Mouse (Mus musculus) intestine, embryonic 16.5 days (tissue): Measurements from ENCODE around the gene Tmem167. TPM values are rescaled to one million over a fixed set of nuclear protein-coding genes. Genes with fewer than 3 reads are reported as not detected.
"Not testable (repeated sequence)": the region's sequence is repeated elsewhere in the genome, so short reads cannot be mapped to it uniquely, and the experiment has no call there.

ENCODE experiments used
- ATAC-seq: fragments of 200-750 bp; cut with Nextera tagmentation; 2 replicates; pipeline ENCODE4 v1.8.0; 2017; ENCODE audit warnings: moderate TSS enrichment, moderate library complexity
- H3K27ac ChIP-seq: fragments of 300-500 bp; sonication (generic); 2 replicates; pipeline ENCODE4 v1.5.1; 2014; ENCODE audit warnings: mild to moderate bottlenecking, low read length
- H3K27me3 ChIP-seq: fragments of 300-500 bp; sonication (generic); replicated peaks from 2 replicates; pipeline ENCODE4 v1.6.1; 2014; ENCODE audit warnings: low read length, control low read depth, mixed read lengths; ENCODE audit not compliant: control insufficient read depth, insufficient read depth
- H3K36me3 ChIP-seq: fragments of 300-500 bp; sonication (generic); 2 replicates; pipeline ENCODE4 v1.6.1; 2014; ENCODE audit warnings: low read length, control low read depth; ENCODE audit not compliant: control insufficient read depth, insufficient read depth
- H3K4me1 ChIP-seq: fragments of 300-500 bp; sonication (generic); 2 replicates; pipeline ENCODE4 v1.6.1; 2014; ENCODE audit warnings: low read length, control low read depth, mixed read lengths; ENCODE audit not compliant: control insufficient read depth, insufficient read depth
- H3K4me2 ChIP-seq: fragments of 300-500 bp; sonication (generic); 2 replicates; pipeline ENCODE4 v1.6.1; 2014; ENCODE audit warnings: low read depth, low read length, control low read depth
- H3K4me3 ChIP-seq: fragments of 300-500 bp; sonication (generic); 2 replicates; pipeline ENCODE4 v1.5.1; 2014; ENCODE audit warnings: mild to moderate bottlenecking, low read length
- H3K9ac ChIP-seq: fragments of 300-500 bp; sonication (generic); 2 replicates; pipeline ENCODE4 v1.6.1; 2014; ENCODE audit warnings: low read depth, low read length
- H3K9me3 ChIP-seq: fragments of 300-500 bp; sonication (generic); 2 replicates; pipeline ENCODE4 v1.6.1; 2016; ENCODE audit warnings: low read length, control low read depth; ENCODE audit not compliant: control insufficient read depth
- WGBS: fragments of 180-500 bp; shearing (Covaris S2); extraction: QIAGEN DNeasy Blood & Tissue Kit; methylation state at CpG from one replicate; pipeline ENCODE4 v1.1.7; 2014; 5-methylcytosine and 5-hydroxymethylcytosine counted together
- polyA plus RNA-seq: library from polyadenylated mRNA; unstranded; fragments of >200 nt; fragmentation: Nextera tagmentation; extraction: Ambion mirVana; gene quantifications from 2 replicates; pipeline ENCODE4 v1.2.1, GENCODE M21; 2015

The Tmem167 gene
- 46.4 and 47.9 TPM in 2 replicates for polyA plus RNA-seq

DNA sequence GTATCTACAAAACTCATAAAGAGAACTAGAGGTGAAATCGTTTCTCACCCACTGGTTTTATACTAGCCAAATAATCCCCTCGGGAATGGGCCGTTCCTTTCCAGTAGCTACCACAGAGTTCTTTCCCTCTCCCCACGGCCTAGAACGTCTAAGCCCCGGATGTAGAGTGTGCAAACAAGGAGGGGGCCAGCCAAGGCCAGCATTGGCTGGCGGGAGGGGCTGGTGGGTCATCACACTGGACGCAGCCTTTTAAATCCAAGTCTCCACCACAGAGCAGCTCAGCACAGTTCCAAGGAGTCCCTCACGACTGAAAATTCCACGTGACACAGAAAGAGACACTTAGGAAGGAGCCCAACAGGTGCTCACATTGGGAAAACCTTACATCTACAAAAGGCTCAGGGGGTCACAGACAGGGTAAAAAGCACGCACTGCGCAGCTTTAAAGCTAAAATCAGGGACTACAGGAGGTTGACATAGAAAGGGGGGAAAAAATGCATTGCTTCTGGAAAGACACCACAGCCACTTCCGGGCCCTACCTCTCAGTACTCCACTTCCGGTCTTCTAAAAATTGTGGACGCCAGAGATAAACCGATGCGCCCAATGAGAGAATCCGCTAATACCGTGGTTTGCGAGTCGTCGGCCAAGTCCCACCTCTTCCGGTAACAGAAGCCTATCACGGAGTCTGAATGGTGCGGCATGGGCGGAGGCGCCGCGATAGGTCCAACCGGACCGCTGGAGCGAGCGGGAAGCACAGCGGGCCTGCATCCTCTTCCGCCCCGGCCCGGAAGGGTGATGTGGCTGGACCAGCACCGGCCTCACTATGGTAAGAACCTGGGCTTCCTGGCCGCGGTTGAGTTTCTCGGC lies at the start of gene Tmem167, which contains the start of gene Xrcc4:
Gene Tmem167 (plus strand): TSS at position 162 of the 863 bp plus-strand sequence.
Gene Xrcc4 (minus strand): TSS at position 647 of the 863 bp plus-strand sequence.
- peak within 1 kb of the TSS; percentile 83 for H3K27ac ChIP-seq
- no peaks in the 10 kb centered on the region for H3K9me3 ChIP-seq
- peak within 1 kb of the TSS; percentile 83 for H3K4me2 ChIP-seq
- H3K27me3 ChIP-seq, result no peaks in the 10 kb centered on the region
- H3K9ac ChIP-seq, result peak within 1 kb of the TSS; percentile 94
- ATAC-seq, result peak; percentile 100
- H3K4me3 ChIP-seq, result peak within 1 kb of the TSS; percentile 90
- 2% methylated on average over 41 of the region's 41 CpGs for WGBS
- H3K4me1 ChIP-seq, result no peaks in the 10 kb centered on the region
- H3K36me3 ChIP-seq, result no peaks in the 10 kb centered on the region

- Histone ChIP-seq H3K4me2 (no peak overlapping the region), H3K36me3 (no peaks in the 10 kb centered on the region), H3K27ac (no peak overlapping the region), H3K4me1 (no peaks in the 10 kb centered on the region), H3K9ac (no peak overlapping the region), H3K9me3 (no peaks in the 10 kb centered on the region), H3K4me3 (no peak overlapping the region), H3K27me3 (no peaks in the 10 kb centered on the region)
- WGBS, result 29% methylated on average over 2 of the region's 2 CpGs
- no peak for ATAC-seq
Observed at GRCm38 (mm10) chr13:90039613-90040012, 49.3 kb upstream of the Tmem167 start.

- 81% methylated on average over 6 of the region's 6 CpGs for WGBS
- no peak overlapping the region for H3K4me2 ChIP-seq
- H3K9me3 ChIP-seq, result no peaks in the 10 kb centered on the region
- H3K27me3 ChIP-seq, result no peaks in the 10 kb centered on the region
- no peak overlapping the region for H3K27ac ChIP-seq
- no peaks in the 10 kb centered on the region for H3K36me3 ChIP-seq
- H3K4me3 ChIP-seq, result no peak overlapping the region
- no peaks in the 10 kb centered on the region for H3K4me1 ChIP-seq
- ATAC-seq, result no peak
- H3K9ac ChIP-seq, result no peak overlapping the region
Observed at GRCm38 (mm10) chr13:90051735-90052134, 37.2 kb upstream of the Tmem167 start.

- no peak overlapping the region for H3K9ac ChIP-seq
- H3K36me3 ChIP-seq, result no peaks in the 10 kb centered on the region
- H3K4me3 ChIP-seq, result no peak overlapping the region
- no peak overlapping the region for H3K4me2 ChIP-seq
- WGBS, result 75% methylated on average over 3 of the region's 3 CpGs
- no peak for ATAC-seq
- no peaks in the 10 kb centered on the region for H3K27me3 ChIP-seq
- no peaks in the 10 kb centered on the region for H3K9me3 ChIP-seq
- H3K4me1 ChIP-seq, result no peaks in the 10 kb centered on the region
- H3K27ac ChIP-seq, result no peak overlapping the region
Observed at GRCm38 (mm10) chr13:90052408-90052807, 36.5 kb upstream of the Tmem167 start.

- no peaks in the 10 kb centered on the region for H3K4me1 ChIP-seq
- no peak overlapping the region for H3K9ac ChIP-seq
- ATAC-seq, result no peak
- H3K36me3 ChIP-seq, result no peaks in the 10 kb centered on the region
- no peak overlapping the region for H3K27ac ChIP-seq
- no peaks in the 10 kb centered on the region for H3K27me3 ChIP-seq
- no peaks in the 10 kb centered on the region for H3K9me3 ChIP-seq
- no peak overlapping the region for H3K4me2 ChIP-seq
- no peak overlapping the region for H3K4me3 ChIP-seq
- WGBS, result 86% methylated on average over 1 of the region's 1 CpGs
Observed at GRCm38 (mm10) chr13:90061877-90062276, 27.0 kb upstream of the Tmem167 start.

DNA sequence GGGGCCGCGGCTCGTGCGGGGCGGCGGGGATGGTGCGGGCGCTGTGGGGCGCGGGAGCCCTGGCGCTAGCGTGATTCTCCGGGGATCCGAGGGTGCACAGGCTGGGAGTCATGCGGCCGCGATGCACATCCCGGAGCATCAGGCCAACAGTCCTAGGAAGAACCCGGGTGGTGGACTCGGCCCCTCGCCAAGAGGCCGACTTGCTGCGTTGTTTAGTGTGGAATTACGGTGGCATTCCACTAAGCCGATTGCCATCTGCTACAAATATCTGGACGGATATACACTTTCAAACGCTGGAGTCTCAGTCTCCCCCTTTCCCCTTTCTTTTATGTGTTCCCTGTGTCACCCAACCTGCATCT lies 881 bp downstream of the Tmem167 start:
- H3K27ac ChIP-seq, result peak overlapping the region; percentile 82
- peak; percentile 76 for ATAC-seq
- H3K9me3 ChIP-seq, result no peaks in the 10 kb centered on the region
- no peaks in the 10 kb centered on the region for H3K4me1 ChIP-seq
- WGBS, result 0% methylated on average over 26 of the region's 27 CpGs
- peak overlapping the region; percentile 90 for H3K4me3 ChIP-seq
- no peaks in the 10 kb centered on the region for H3K36me3 ChIP-seq
- H3K27me3 ChIP-seq, result no peaks in the 10 kb centered on the region
- peak overlapping the region; percentile 94 for H3K9ac ChIP-seq
- H3K4me2 ChIP-seq, result peak overlapping the region; percentile 65

DNA sequence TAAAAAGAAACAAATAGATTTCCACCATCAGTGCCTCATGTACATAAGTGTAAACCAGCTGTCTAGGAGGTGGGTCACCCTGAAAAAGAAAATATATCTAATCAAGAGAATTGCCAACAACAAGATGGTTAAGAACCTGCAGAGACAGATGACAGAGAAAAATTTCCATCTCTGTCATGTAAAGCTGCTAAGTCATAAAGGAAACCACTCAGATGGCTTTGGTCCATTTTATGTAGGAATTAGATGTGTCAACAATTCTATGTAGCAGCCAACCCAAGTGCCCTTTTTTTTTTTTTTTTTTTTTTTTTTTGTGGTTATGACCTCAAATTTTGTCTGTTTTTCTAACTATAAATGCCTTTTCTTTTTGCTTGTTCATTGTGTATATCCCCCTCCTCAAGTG lies 12.6 kb downstream of the Tmem167 start:
- H3K27me3 ChIP-seq, result no peaks in the 10 kb centered on the region
- no peaks in the 10 kb centered on the region for H3K9me3 ChIP-seq
- H3K27ac ChIP-seq, result no peak overlapping the region
- H3K4me3 ChIP-seq, result no peak overlapping the region
- H3K9ac ChIP-seq, result no peak overlapping the region
- H3K4me1 ChIP-seq, result no peaks in the 10 kb centered on the region
- no peak for ATAC-seq
- no peaks in the 10 kb centered on the region for H3K36me3 ChIP-seq
- H3K4me2 ChIP-seq, result no peak overlapping the region

DNA sequence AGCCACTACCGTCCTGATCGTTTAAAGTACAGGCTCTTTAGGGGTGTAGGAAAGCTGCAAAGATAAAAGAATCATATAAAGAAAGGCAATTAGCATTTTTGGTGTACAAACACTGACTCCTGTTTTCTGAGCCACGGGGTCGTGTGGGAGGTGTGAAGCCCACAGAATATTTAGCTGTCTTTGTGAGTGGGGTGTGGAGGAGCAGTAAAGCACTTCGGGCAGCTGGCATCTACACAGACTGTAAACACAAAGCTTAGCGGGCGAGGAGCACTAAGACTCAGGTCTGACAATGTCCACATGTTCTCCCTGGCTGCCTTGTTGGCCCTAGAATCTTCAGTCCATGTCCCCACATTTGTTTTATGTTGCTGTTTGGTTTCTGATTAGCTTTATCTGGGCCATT lies 17.2 kb downstream of the Tmem167 start:
- no peaks in the 10 kb centered on the region for H3K4me1 ChIP-seq
- H3K9ac ChIP-seq, result no peak overlapping the region
- no peak overlapping the region for H3K4me3 ChIP-seq
- WGBS, result 88% methylated on average over 7 of the region's 7 CpGs
- no peak overlapping the region for H3K4me2 ChIP-seq
- no peaks in the 10 kb centered on the region for H3K27me3 ChIP-seq
- H3K9me3 ChIP-seq, result no peaks in the 10 kb centered on the region
- no peak overlapping the region for H3K27ac ChIP-seq
- no peaks in the 10 kb centered on the region for H3K36me3 ChIP-seq
- no peak for ATAC-seq

DNA sequence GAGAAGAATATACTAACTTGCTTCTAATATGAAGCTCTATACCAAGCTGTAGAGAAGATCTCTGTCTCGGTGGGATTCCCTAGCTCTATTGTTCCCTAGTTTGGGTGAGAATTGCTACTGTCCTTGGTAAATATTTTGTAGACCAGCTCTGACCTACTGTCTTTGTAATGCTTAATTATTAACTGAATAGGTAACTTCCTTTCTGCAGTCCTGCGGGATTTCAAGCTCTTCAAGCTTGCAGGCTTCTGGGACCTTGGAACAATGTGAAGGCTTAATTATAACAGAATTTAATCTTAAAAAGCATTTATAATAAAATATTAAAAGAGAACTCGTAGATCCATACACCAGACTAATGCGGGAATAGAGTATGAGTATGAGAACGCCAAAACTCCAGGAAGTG lies 19.8 kb downstream of the Tmem167 start:
- not testable (repeated sequence) for H3K4me1 ChIP-seq, H3K27ac ChIP-seq, H3K27me3 ChIP-seq, H3K4me3 ChIP-seq, H3K9ac ChIP-seq, H3K36me3 ChIP-seq, H3K9me3 ChIP-seq, H3K4me2 ChIP-seq, ATAC-seq
- 90% methylated on average over 5 of the region's 5 CpGs for WGBS
